27 mouse cellular contexts compared by ENCODE assay signal in the genomic region with DNA sequence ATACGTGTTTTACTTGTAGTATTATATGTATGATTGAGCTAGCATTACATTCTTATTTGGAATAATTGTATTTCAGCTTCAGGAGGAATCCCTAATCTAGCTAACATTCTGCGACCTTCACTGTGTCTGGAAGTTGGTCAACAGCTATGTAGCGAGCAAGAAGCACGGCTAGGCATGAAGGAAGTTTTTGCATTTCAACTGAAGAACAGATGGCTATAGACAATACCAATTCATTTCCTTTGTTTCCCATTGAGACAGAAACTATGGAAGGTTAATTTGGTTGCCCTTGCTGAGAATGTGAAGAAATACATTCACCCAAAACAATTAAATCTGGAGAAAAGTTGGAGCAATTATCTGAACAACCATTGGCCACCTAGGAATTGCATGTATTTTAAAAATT.
"Had no signal": no experiment of that assay in that cellular context is flagged by ENCODE, and none has a peak within 500 bp of the region (broad histone marks: within the 10 kb centered on the region; RNA-seq: fewer than 3 reads in every experiment).

No protein-coding gene starts in this region.

- H3K9ac ChIP-seq: heart, embryonic 12.5 days; hindbrain, embryonic 13.5 days; hindbrain, embryonic 15.5 days; intestine, embryonic 15.5 days; kidney, embryonic 15.5 days; limb, embryonic 13.5 days; limb, embryonic 15.5 days; liver, embryonic 12.5 days; liver, embryonic 14.5 days had no signal

- H3K27me3 ChIP-seq: heart, embryonic 12.5 days; hindbrain, embryonic 15.5 days; intestine, embryonic 15.5 days; kidney, embryonic 15.5 days; limb, embryonic 13.5 days; limb, embryonic 15.5 days; liver, embryonic 12.5 days had no signal

- H3K4me1 ChIP-seq: heart, embryonic 10.5 days; heart, embryonic 12.5 days; hindbrain, embryonic 15.5 days; intestine, embryonic 15.5 days; limb, embryonic 13.5 days; limb, embryonic 15.5 days; liver, embryonic 12.5 days had no signal

- H3K36me3 ChIP-seq: heart, embryonic 10.5 days; heart, embryonic 12.5 days; hindbrain, embryonic 10.5 days; hindbrain, embryonic 13.5 days; hindbrain, embryonic 15.5 days; intestine, embryonic 15.5 days; kidney, embryonic 15.5 days; limb, embryonic 13.5 days; limb, embryonic 15.5 days; liver, embryonic 12.5 days had no signal

- H3K4me2 ChIP-seq: heart, embryonic 12.5 days; hindbrain, embryonic 13.5 days; hindbrain, embryonic 15.5 days; intestine, embryonic 15.5 days; kidney, embryonic 15.5 days; limb, embryonic 13.5 days; limb, embryonic 15.5 days; liver, embryonic 12.5 days had no signal

- DNase-seq: gastrocnemius, adult 2 months; gastrocnemius, postnatal 10 days; gastrocnemius, postnatal 25 days; heart, adult 18-20 months; heart, postnatal 10 days; heart, postnatal 4 days; kidney, adult 11 months; kidney, adult 2 months; kidney, adult 9 months; kidney, postnatal 14 days; kidney, postnatal 36 days; layer of hippocampus, adult 9-11 months; layer of hippocampus, postnatal 36 days; left cerebral cortex, postnatal 4 days had no signal

- ATAC-seq: inflammation-experienced regulatory T-cells, adult 6 months; intestine, embryonic 15.5 days; liver, embryonic 12.5 days had no signal

- H3K4me3 ChIP-seq: gastrocnemius, adult 2 months; heart, embryonic 10.5 days; heart, embryonic 12.5 days; hindbrain, embryonic 10.5 days; hindbrain, embryonic 13.5 days; hindbrain, embryonic 15.5 days; intestine, embryonic 15.5 days; kidney, embryonic 15.5 days; limb, embryonic 13.5 days; limb, embryonic 15.5 days; liver, embryonic 12.5 days had no signal

- H3K9me3 ChIP-seq: heart, embryonic 10.5 days; heart, embryonic 12.5 days; hindbrain, embryonic 10.5 days; hindbrain, embryonic 13.5 days; hindbrain, embryonic 15.5 days; intestine, embryonic 15.5 days; kidney, embryonic 15.5 days; limb, embryonic 13.5 days; limb, embryonic 15.5 days; liver, embryonic 12.5 days had no signal

- H3K27ac ChIP-seq: gastrocnemius, adult 2 months; heart, embryonic 10.5 days; hindbrain, embryonic 10.5 days; hindbrain, embryonic 13.5 days; hindbrain, embryonic 15.5 days; intestine, embryonic 15.5 days; kidney, embryonic 15.5 days; kidney, postnatal 0 days; limb, embryonic 13.5 days; limb, embryonic 15.5 days; liver, embryonic 12.5 days; liver, embryonic 14.5 days had no signal
